Mouse (Mus musculus) midbrain, embryonic 10.5 days (tissue): Measurements from ENCODE around the gene Gtsf1. TPM values are rescaled to one million over a fixed set of nuclear protein-coding genes. Genes with fewer than 3 reads are reported as not detected.
"Not testable (repeated sequence)": the region's sequence is repeated elsewhere in the genome, so short reads cannot be mapped to it uniquely, and the experiment has no call there.

Source experiments
- DNase-seq: peaks from one replicate; pipeline ENCODE4 v3.0.0-alpha.2; 2017; ENCODE audit warnings: low spot score
- H3K27ac ChIP-seq: fragments of 300-500 bp; sonication (generic); replicated peaks from 2 replicates; pipeline ENCODE4 v1.5.1; 2016; ENCODE audit warnings: mild to moderate bottlenecking
- H3K27me3 ChIP-seq: fragments of 300-500 bp; sonication (generic); 2 replicates; pipeline ENCODE4 v1.6.1; 2016; ENCODE audit warnings: low read depth, mild to moderate bottlenecking; ENCODE audit not compliant: poor library complexity, severe bottlenecking
- H3K36me3 ChIP-seq: fragments of 300-500 bp; sonication (generic); 2 replicates; pipeline ENCODE4 v1.6.1; 2016; ENCODE audit warnings: mild to moderate bottlenecking, moderate library complexity
- H3K4me1 ChIP-seq: fragments of 300-500 bp; sonication (generic); 2 replicates; pipeline ENCODE4 v1.6.1; 2016
- H3K4me3 ChIP-seq: fragments of 300-500 bp; sonication (generic); 2 replicates; pipeline ENCODE4 v1.5.1; 2016; ENCODE audit warnings: mild to moderate bottlenecking, moderate library complexity
- H3K9me3 ChIP-seq: fragments of 300-500 bp; sonication (generic); replicated peaks from 2 replicates; pipeline ENCODE4 v1.6.1; 2016; ENCODE audit warnings: mild to moderate bottlenecking
- WGBS: fragments of 180-500 bp; shearing (Covaris S2); methylation state at CpG from one replicate; pipeline ENCODE4 v1.1.7; 2016; 5-methylcytosine and 5-hydroxymethylcytosine counted together
- polyA plus RNA-seq: library from polyadenylated mRNA; unstranded; fragments of >200 nt; fragmentation: Nextera tagmentation; extraction: Ambion mirVana; gene quantifications from 2 replicates; pipeline ENCODE4 v1.2.1, GENCODE M21; 2016

Gtsf1 gene
- polyA plus RNA-seq, 1 experiment from 2014 or later, result not detected

- not testable (repeated sequence) for H3K27ac ChIP-seq, H3K9me3 ChIP-seq, H3K4me3 ChIP-seq, H3K36me3 ChIP-seq, H3K27me3 ChIP-seq, H3K4me1 ChIP-seq, DNase-seq
- 97% methylated on average over 2 of the region's 3 CpGs for WGBS
These were observed 24.7 kb downstream of the Gtsf1 start for GRCm38 (mm10) chr15:103405586-103405985.

DNA sequence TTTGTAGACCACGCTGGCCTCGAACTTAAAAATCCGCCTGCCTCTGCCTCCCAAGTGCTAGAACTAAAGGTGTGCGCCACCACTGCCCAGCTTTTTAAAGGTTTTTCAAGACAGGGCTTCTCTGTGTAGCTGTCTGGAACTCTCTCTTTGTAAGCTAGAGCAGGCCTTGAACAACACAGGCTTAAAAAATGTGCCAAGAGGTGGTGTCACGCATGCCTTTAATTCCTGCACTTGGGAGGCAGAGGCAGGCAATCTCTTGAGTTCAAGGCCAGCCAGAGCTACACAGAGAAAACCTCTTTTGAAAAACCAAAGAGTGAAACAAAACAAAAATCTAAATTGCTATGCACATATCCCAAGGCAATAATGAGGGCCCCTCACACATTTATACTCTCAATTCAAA, 28.9 kb downstream of the Gtsf1 start:
- Histone ChIP-seq H3K9me3 (no peaks in the 10 kb centered on the region), H3K4me1 (peaks cover under 1% of the 10 kb centered on the region; the same call in 1 of the 2 replicates), H3K27ac (no peak overlapping the region), H3K27me3 (no peaks in the 10 kb centered on the region), H3K36me3 (no peaks in the 10 kb centered on the region), H3K4me3 (no peak overlapping the region)
- 93% methylated on average over 5 of the region's 5 CpGs for WGBS
- no peak for DNase-seq

- Histone ChIP-seq H3K9me3 (no peaks in the 10 kb centered on the region), H3K4me3 (no peak overlapping the region), H3K4me1 (peaks cover 3% of the 10 kb centered on the region; the same call in 1 of the 2 replicates), H3K27ac (no peak overlapping the region), H3K27me3 (no peaks in the 10 kb centered on the region), H3K36me3 (no peaks in the 10 kb centered on the region)
- no peak for DNase-seq
These were observed 36.7 kb downstream of the Gtsf1 start for GRCm38 (mm10) chr15:103393577-103393976.

- 52% methylated on average over 4 of the region's 4 CpGs for WGBS
- Histone ChIP-seq H3K4me3 (no peak overlapping the region), H3K4me1 (no peaks in the 10 kb centered on the region), H3K27me3 (no peaks in the 10 kb centered on the region), H3K9me3 (no peaks in the 10 kb centered on the region), H3K36me3 (no peaks in the 10 kb centered on the region), H3K27ac (no peak overlapping the region)
- no peak for DNase-seq
These were observed 41.6 kb downstream of the Gtsf1 start for GRCm38 (mm10) chr15:103388556-103389145.

DNA sequence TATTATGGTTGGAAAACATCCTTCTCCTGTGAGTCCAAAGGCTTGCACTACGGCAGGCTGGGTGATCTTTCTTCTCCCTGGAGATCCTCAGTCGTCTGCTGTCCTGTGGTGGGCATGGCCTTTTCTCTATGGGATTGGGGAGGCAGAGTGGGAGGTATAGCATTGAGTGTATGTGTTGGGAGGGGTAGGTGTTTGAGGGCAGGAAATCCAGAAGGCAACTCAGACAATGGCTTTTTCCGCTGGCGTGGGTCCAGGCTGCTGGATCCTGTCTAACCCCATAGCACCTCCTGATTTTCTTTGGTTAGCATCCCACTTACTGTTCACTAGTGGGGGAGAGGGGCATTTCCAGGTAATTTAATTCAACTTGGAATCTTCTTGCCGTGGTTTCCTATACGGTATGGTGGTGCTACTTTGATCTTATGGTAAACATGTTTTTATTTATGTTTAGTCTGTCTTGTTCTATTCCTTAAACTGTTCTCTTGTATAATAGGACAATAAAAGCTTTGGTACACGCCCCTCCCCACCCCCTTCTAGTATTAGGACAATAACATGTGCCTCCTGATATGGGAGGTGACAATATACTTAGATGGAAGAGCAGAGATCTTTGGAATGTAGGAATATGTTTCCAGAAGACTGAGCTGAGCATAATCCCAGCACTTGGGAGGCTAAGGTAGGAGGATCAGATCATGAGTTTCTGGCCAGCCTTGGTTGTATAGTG, 46.3 kb downstream of the Gtsf1 start:
- peaks cover 6% of the 10 kb centered on the region; the same call in 1 of the 2 replicates for H3K4me1 ChIP-seq
- no peaks in the 10 kb centered on the region for H3K27me3 ChIP-seq
- no peaks in the 10 kb centered on the region for H3K9me3 ChIP-seq
- H3K36me3 ChIP-seq, result no peaks in the 10 kb centered on the region
- H3K27ac ChIP-seq, result no peak overlapping the region
- DNase-seq, result no peak
- no peak overlapping the region for H3K4me3 ChIP-seq
- 70% methylated on average over 7 of the region's 7 CpGs for WGBS

DNA sequence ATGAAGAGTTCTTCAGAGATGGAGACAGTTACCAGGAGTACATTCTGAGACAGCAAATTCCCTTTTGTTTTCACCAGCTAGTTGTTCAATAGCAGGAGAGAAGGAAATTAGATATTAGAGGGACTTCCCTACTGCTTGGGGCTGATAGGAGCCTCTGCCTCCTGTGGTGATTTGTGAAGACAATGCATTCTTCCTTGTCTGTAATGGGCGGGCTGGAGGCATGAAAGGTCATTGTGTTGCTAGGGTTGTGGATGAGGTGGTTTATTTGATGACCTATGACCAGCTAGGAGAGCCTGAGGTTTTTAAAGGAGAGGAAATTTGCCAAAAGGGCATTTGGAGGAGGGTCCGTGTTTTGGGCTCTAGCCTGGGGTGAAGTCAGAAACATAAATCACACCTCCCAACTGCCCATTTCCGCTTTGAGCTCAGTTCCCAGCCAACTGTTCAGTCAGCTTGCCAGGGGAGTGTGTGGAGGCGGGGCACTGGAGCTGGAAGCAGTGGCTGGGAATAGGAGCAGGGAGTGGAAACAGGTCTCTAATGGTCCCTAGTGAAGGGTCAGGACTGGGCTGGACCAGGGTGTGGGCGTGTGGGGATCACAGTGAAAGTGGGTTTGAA, 47.4 kb downstream of the Gtsf1 start:
- Histone ChIP-seq H3K27me3 (no peaks in the 10 kb centered on the region), H3K36me3 (no peaks in the 10 kb centered on the region), H3K4me1 (peaks cover 13% of the 10 kb centered on the region; the same call in 1 of the 2 replicates), H3K9me3 (no peaks in the 10 kb centered on the region), H3K4me3 (no peak overlapping the region), H3K27ac (no peak overlapping the region)
- DNase-seq, result no peak
- WGBS, result 42% methylated on average over 5 of the region's 5 CpGs

DNA sequence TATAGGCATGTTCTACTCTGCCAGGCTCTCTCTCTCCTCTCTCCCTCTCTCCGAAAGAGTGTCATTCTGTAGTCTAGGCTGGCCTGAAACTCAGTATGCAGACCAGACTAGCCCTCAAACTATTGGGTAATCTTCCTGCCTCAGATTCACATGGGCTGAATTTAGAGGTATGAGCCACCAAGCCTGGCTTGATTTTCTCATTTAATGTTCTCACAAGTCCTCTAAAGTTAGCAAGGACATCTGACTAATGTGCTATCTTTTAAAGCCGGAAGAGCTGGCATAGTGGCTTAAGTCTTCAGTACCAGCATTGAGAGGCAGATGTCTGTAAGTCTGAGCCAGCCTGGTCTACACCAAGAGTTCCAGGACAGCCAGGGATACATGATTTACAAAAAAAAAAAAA, 48.2 kb downstream of the Gtsf1 start:
- no peaks in the 10 kb centered on the region for H3K9me3 ChIP-seq
- H3K4me1 ChIP-seq, result peaks cover 15% of the 10 kb centered on the region; the same call in 1 of the 2 replicates
- H3K27ac ChIP-seq, result no peak overlapping the region
- no peak for DNase-seq
- H3K36me3 ChIP-seq, result no peaks in the 10 kb centered on the region
- H3K4me3 ChIP-seq, result no peak overlapping the region
- 89% methylated on average over 2 of the region's 2 CpGs for WGBS
- H3K27me3 ChIP-seq, result no peaks in the 10 kb centered on the region

- WGBS, result 74% methylated on average over 3 of the region's 3 CpGs
- no peaks in the 10 kb centered on the region for H3K27me3 ChIP-seq
- H3K27ac ChIP-seq, result no peak overlapping the region
- no peaks in the 10 kb centered on the region for H3K36me3 ChIP-seq
- H3K4me1 ChIP-seq, result peaks cover 15% of the 10 kb centered on the region; the same call in 1 of the 2 replicates
- no peaks in the 10 kb centered on the region for H3K9me3 ChIP-seq
- no peak for DNase-seq
- H3K4me3 ChIP-seq, result no peak overlapping the region
These were observed 51.5 kb downstream of the Gtsf1 start for GRCm38 (mm10) chr15:103378665-103379356.

GRCm38 (mm10) chr15:103377752-103378664, 52.3 kb downstream of the Gtsf1 start:
- Histone ChIP-seq H3K4me1 (peaks cover 12% of the 10 kb centered on the region; the same call in 1 of the 2 replicates), H3K27ac (no peak overlapping the region)

GRCm38 (mm10) chr15:103376837-103377269, 53.4 kb downstream of the Gtsf1 start:
- Histone ChIP-seq H3K4me3 (no peak overlapping the region), H3K27ac (no peak overlapping the region), H3K36me3 (no peaks in the 10 kb centered on the region), H3K9me3 (no peaks in the 10 kb centered on the region), H3K4me1 (peaks cover 8% of the 10 kb centered on the region; the same call in 1 of the 2 replicates), H3K27me3 (no peaks in the 10 kb centered on the region)
- WGBS, result 77% methylated on average over 8 of the region's 8 CpGs
- DNase-seq, result no peak

More at GRCm38 (mm10) chr15:103377752-103378664, 52.3 kb downstream of the Gtsf1 start:
- DNase-seq, result no peak
- H3K4me3 ChIP-seq, result no peak overlapping the region
- WGBS, result 78% methylated on average over 3 of the region's 3 CpGs
- H3K36me3 ChIP-seq, result no peaks in the 10 kb centered on the region
- no peaks in the 10 kb centered on the region for H3K9me3 ChIP-seq
- H3K27me3 ChIP-seq, result no peaks in the 10 kb centered on the region

GRCm38 (mm10) chr15:103375112-103375800, 55.0 kb downstream of the Gtsf1 start:
- H3K9me3 ChIP-seq, result no peaks in the 10 kb centered on the region
- no peaks in the 10 kb centered on the region for H3K36me3 ChIP-seq
- no peak overlapping the region for H3K27ac ChIP-seq
- peaks cover 8% of the 10 kb centered on the region; the same call in 1 of the 2 replicates for H3K4me1 ChIP-seq
- H3K27me3 ChIP-seq, result no peaks in the 10 kb centered on the region
- DNase-seq, result no peak
- no peak overlapping the region for H3K4me3 ChIP-seq
- 83% methylated on average over 4 of the region's 4 CpGs for WGBS
